Mouse (Mus musculus) gastrocnemius, postnatal 36 days (tissue): ENCODE measurements around the gene Rubcn. TPM values are rescaled to one million over a fixed set of nuclear protein-coding genes. Genes with fewer than 3 reads are reported as not detected.

Experiments
- DNase-seq, 2 experiments: peaks; one replicate each; pipeline ENCODE4 v3.0.0; 2022
- intact Hi-C: fragments of 180-260 bp; cut with DNase I; formaldehyde crosslinking; loops from one replicate; pipeline ENCODE4 v1.15.1; 2025
- total RNA-seq, 2 experiments: library from RNA; stranded (reverse); gene quantifications; 2 replicates each; pipeline ENCODE4 v1.2.3; 2021

The Rubcn gene
- total RNA-seq, 2 experiments from 2014 or later = 23.9 to 25.4 TPM

DNA sequence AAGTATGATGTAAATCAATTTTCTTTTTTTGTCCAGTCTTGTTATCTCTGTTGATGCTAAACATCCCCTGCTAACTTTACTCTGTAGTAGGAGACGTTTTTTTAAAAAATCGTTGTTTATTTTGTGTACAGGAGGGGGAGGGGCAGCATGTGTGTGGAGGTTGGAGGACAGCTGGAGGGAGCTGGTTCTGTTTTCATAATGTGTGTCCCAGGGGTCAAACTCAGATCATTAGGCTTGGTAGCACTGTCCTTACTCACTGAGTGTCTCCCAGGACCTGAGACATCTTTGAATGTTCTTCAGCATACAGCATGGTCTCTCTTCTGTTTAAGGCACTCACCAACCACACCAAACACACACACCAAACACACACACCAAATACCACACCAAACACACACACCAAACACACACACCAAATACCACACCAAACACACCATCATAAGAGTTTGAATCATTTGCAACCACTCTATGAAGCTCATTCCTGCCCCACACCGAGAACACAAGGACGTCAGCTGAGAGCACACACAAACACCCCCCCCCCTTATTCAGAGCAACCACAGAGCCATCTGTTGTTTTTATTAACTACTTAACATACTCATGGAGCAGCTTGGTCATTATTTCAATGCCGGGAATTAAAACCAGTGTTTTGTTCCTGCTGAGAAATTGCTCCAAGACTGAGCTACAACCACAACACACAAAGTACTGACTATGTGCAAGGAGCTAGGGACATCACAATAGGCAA lies 94.1 kb downstream of the Rubcn start:
- DNase-seq = no peak
- intact Hi-C loops = no loop called here

DNA sequence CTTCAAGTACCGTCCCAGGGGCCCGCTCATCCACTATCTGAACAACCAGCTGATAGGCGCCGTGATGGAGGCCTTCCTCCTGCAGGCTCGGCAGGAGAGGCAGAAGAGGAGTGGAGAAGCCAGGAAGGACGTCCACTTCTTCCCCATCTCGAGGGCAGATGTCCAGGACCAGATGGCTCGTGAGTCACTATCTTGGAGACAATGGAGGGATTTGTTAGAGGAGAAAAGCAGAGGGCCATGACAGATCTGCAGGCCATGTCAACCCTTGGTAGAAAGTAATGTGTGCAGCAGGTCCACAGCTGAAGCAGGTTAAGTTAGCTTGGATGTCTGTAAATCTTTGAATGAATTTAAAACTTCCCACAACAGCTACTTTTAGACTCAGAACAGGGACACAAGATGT lies 98.6 kb downstream of the Rubcn start:
- intact Hi-C loops = no loop called here
- DNase-seq = no peak

DNA sequence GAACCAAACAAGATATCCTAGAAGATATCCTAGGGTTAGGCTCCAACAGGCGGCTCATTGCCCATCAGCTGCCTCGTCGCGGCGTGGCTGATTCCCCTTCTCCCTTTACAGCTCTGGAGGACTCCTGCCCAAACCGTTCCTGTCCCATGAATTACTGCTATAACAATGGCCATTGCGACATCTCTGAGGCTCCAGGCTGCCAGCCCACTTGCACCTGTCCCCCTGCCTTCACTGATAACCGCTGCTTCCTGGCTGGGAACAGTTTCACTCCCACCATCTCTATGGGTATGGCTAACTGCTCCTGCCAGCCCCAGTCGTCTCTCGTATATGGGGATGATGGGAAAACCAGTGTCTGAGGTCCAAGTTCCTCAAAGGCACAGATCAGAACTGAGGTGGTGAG lies 100.9 kb downstream of the Rubcn start:
- DNase-seq = no peak
- intact Hi-C loops = no loop called here

Other genes with a start within 250 kb of the Rubcn start
- gene Tnk2, start 233.9 kb downstream of the Rubcn start, total RNA-seq = 10 to 100 TPM; 40.0 to 44.8 TPM
- gene Muc4, start 141.9 kb downstream of the Rubcn start, total RNA-seq = under 1 TPM; 0.10 to 0.27 TPM
- under 1 TPM; 0.18 to 0.22 TPM for gene Muc20, start 80.3 kb downstream of the Rubcn start, total RNA-seq
- gene Smbd1, start 67.3 kb downstream of the Rubcn start, total RNA-seq = not detected
- 10 to 100 TPM; 86.0 to 88.7 TPM for gene Fyttd1, start 266 bp downstream of the Rubcn start, total RNA-seq
- 10 to 100 TPM; 13.2 to 14.6 TPM for gene Lrch3, start 36.3 kb upstream of the Rubcn start, total RNA-seq
- 1 to 10 TPM; 3.9 TPM for gene Iqcg, start 178.5 kb upstream of the Rubcn start, total RNA-seq
- gene Rpl35a, start 178.7 kb upstream of the Rubcn start, total RNA-seq = 100 to 1,000 TPM; 193 to 237 TPM
- 1 to 10 TPM; 1.2 to 1.5 TPM for gene Lmln, start 184.8 kb upstream of the Rubcn start, total RNA-seq